Mouse (Mus musculus) bone marrow macrophage, adult 2 months (primary cell): Measurements from ENCODE around the gene Gm20388.

Experiments used
- CTCF ChIP-seq: IDR thresholded peaks from 2 replicates; pipeline ENCODE4 v1.5.1; 2012; ENCODE audit warnings: low read depth, mild to moderate bottlenecking, low read length, moderate library complexity
- POLR2A ChIP-seq: IDR thresholded peaks from 2 replicates; pipeline ENCODE4 v1.6.1; 2012; ENCODE audit warnings: mild to moderate bottlenecking, low read depth, low read length, borderline replicate concordance

GRCm38 (mm10) chr8:123213118-123213772 is 3302.6 kb downstream of the Gm20388 start:
- no peak for TF ChIP-seq POLR2A
- no peak for TF ChIP-seq CTCF
